Mouse (Mus musculus): ENCODE measurements at regions not wholly inside any gene's neighbourhood (a gene's known extent, or its start where the extent isn't known, plus 50 kb on each side); places are given as distances from the start of the nearest gene placed in this dataset.

- no peaks in the 10 kb centered on the region for H3K9me3 ChIP-seq (ENCODE audit: control insufficient read depth, insufficient read depth, low read depth, low read length)
- DNase-seq (ENCODE audit: low read depth, low spot score), result no peak
- TF ChIP-seq ZC3H11A (IDR thresholded peaks at IDR 0.05; ENCODE audit: borderline replicate concordance, low read depth, low read length), result no peak
- no peak for TF ChIP-seq HCFC1 (IDR thresholded peaks at IDR 0.05; ENCODE audit: borderline replicate concordance, insufficient read depth, low read length)
- no peak for TF ChIP-seq CHD2 (IDR thresholded peaks at IDR 0.05; ENCODE audit: low read depth, low read length)
- TF ChIP-seq MAFK (IDR thresholded peaks at IDR 0.05; ENCODE audit: insufficient read depth, low read depth, low read length), result no peak
- no peak for TF ChIP-seq ZNF384 (IDR thresholded peaks at IDR 0.05; ENCODE audit: low read depth, low read length)
- H3K4me1 ChIP-seq (ENCODE audit: control insufficient read depth in 2 of 2, insufficient read depth in 2 of 2, low read length in 2 of 2, poor library complexity in 1 of 2), result peaks cover 0 to 8% of the 10 kb centered on the region in 2 experiments; a peak in 1 of 4 replicates
- in situ Hi-C loops (cut with MboI; ENCODE audit: low sequenced_read_pairs in 2 of 2, unreplicated experiment in 2 of 2), result no loop called here
- no peaks in the 10 kb centered on the region for H3K36me3 ChIP-seq (ENCODE audit: control insufficient read depth, insufficient read depth, low read length, poor library complexity, severe bottlenecking)
- no peak overlapping the region for H3K27ac ChIP-seq (ENCODE audit: insufficient read depth, low read depth, low read length, poor library complexity, severe bottlenecking)
- H3K9ac ChIP-seq (ENCODE audit: insufficient read depth, low read depth, low read length, poor library complexity, severe bottlenecking), result no peak overlapping the region
- no peak overlapping the region for H3K4me3 ChIP-seq (ENCODE audit: insufficient read depth in 1 of 2, low read depth in 1 of 2, low read length in 2 of 2, poor library complexity in 1 of 2, severe bottlenecking in 1 of 2)
These were observed 189.9 kb upstream of the Irx3 start for GRCm38 (mm10) chr8:91991542-91992452.

GRCm38 (mm10) chr8:91990952-91991351 lies 189.1 kb upstream of the Irx3 start:
- no peak for TF ChIP-seq ZC3H11A (IDR thresholded peaks at IDR 0.05; ENCODE audit: borderline replicate concordance, low read depth, low read length)
- TF ChIP-seq ZNF384 (IDR thresholded peaks at IDR 0.05; ENCODE audit: low read depth, low read length), result no peak
- no peak for TF ChIP-seq CHD2 (IDR thresholded peaks at IDR 0.05; ENCODE audit: low read depth, low read length)
- no peak for TF ChIP-seq MAFK (IDR thresholded peaks at IDR 0.05; ENCODE audit: insufficient read depth, low read depth, low read length)
- no peak for TF ChIP-seq HCFC1 (IDR thresholded peaks at IDR 0.05; ENCODE audit: borderline replicate concordance, insufficient read depth, low read length)
- H3K4me1 ChIP-seq (ENCODE audit: control insufficient read depth in 2 of 2, insufficient read depth in 2 of 2, low read length in 2 of 2, poor library complexity in 1 of 2), result peaks cover 0 to 2% of the 10 kb centered on the region in 2 experiments; a peak in 1 of 4 replicates
- no peak overlapping the region for H3K27ac ChIP-seq (ENCODE audit: insufficient read depth, low read depth, low read length, poor library complexity, severe bottlenecking)
- no peak overlapping the region for H3K4me3 ChIP-seq (ENCODE audit: insufficient read depth in 1 of 2, low read depth in 1 of 2, low read length in 2 of 2, poor library complexity in 1 of 2, severe bottlenecking in 1 of 2)
- in situ Hi-C loops (cut with MboI; ENCODE audit: low sequenced_read_pairs in 2 of 2, unreplicated experiment in 2 of 2), result no loop called here
- no peak for DNase-seq (ENCODE audit: low read depth, low spot score)
- no peak overlapping the region for H3K9ac ChIP-seq (ENCODE audit: insufficient read depth, low read depth, low read length, poor library complexity, severe bottlenecking)
- H3K9me3 ChIP-seq (ENCODE audit: control insufficient read depth, insufficient read depth, low read depth, low read length), result no peaks in the 10 kb centered on the region
- H3K36me3 ChIP-seq (ENCODE audit: control insufficient read depth, insufficient read depth, low read length, poor library complexity, severe bottlenecking), result no peaks in the 10 kb centered on the region

- H3K4me3 ChIP-seq (ENCODE audit: insufficient read depth in 1 of 2, low read depth in 1 of 2, low read length in 2 of 2, poor library complexity in 1 of 2, severe bottlenecking in 1 of 2), result no peak overlapping the region
- in situ Hi-C loops (cut with MboI; ENCODE audit: low sequenced_read_pairs in 2 of 2, unreplicated experiment in 2 of 2), result no loop called here
These were observed 188.2 kb upstream of the Irx3 start for GRCm38 (mm10) chr8:91990048-91990447.

GRCm38 (mm10) chr8:91988866-91989633 lies 187.2 kb upstream of the Irx3 start:
- no peak for DNase-seq (ENCODE audit: low read depth, low spot score)
- Histone ChIP-seq H3K36me3 (ENCODE audit: control insufficient read depth, insufficient read depth, low read length, poor library complexity, severe bottlenecking) (no peaks in the 10 kb centered on the region), H3K27ac (ENCODE audit: insufficient read depth, low read depth, low read length, poor library complexity, severe bottlenecking) (no peak overlapping the region), H3K9ac (ENCODE audit: insufficient read depth, low read depth, low read length, poor library complexity, severe bottlenecking) (no peak overlapping the region), H3K4me1 (ENCODE audit: control insufficient read depth in 2 of 2, insufficient read depth in 2 of 2, low read length in 2 of 2, poor library complexity in 1 of 2) (peaks cover 0 to 2% of the 10 kb centered on the region in 2 experiments; a peak in 1 of 4 replicates), H3K4me3 (ENCODE audit: insufficient read depth in 1 of 2, low read depth in 1 of 2, low read length in 2 of 2, poor library complexity in 1 of 2, severe bottlenecking in 1 of 2) (no peak overlapping the region), H3K9me3 (ENCODE audit: control insufficient read depth, insufficient read depth, low read depth, low read length) (no peaks in the 10 kb centered on the region)
- no peak for TF ChIP-seq ZNF384 (IDR thresholded peaks at IDR 0.05; ENCODE audit: low read depth, low read length)
- no peak for TF ChIP-seq ZC3H11A (IDR thresholded peaks at IDR 0.05; ENCODE audit: borderline replicate concordance, low read depth, low read length)
- TF ChIP-seq CHD2 (IDR thresholded peaks at IDR 0.05; ENCODE audit: low read depth, low read length), result no peak
- TF ChIP-seq HCFC1 (IDR thresholded peaks at IDR 0.05; ENCODE audit: borderline replicate concordance, insufficient read depth, low read length), result no peak
- TF ChIP-seq MAFK (IDR thresholded peaks at IDR 0.05; ENCODE audit: insufficient read depth, low read depth, low read length), result no peak
- in situ Hi-C loops (cut with MboI; ENCODE audit: low sequenced_read_pairs in 2 of 2, unreplicated experiment in 2 of 2), result no loop called here

More at GRCm38 (mm10) chr8:91990048-91990447, 188.2 kb upstream of the Irx3 start:
- Histone ChIP-seq H3K36me3 (ENCODE audit: control insufficient read depth, insufficient read depth, low read length, poor library complexity, severe bottlenecking) (no peaks in the 10 kb centered on the region), H3K4me1 (ENCODE audit: control insufficient read depth in 2 of 2, insufficient read depth in 2 of 2, low read length in 2 of 2, poor library complexity in 1 of 2) (peaks cover 0 to 2% of the 10 kb centered on the region in 2 experiments; a peak in 1 of 4 replicates), H3K27ac (ENCODE audit: insufficient read depth, low read depth, low read length, poor library complexity, severe bottlenecking) (no peak overlapping the region), H3K9me3 (ENCODE audit: control insufficient read depth, insufficient read depth, low read depth, low read length) (no peaks in the 10 kb centered on the region), H3K9ac (ENCODE audit: insufficient read depth, low read depth, low read length, poor library complexity, severe bottlenecking) (no peak overlapping the region)
- no peak for TF ChIP-seq ZC3H11A (IDR thresholded peaks at IDR 0.05; ENCODE audit: borderline replicate concordance, low read depth, low read length)
- no peak for TF ChIP-seq HCFC1 (IDR thresholded peaks at IDR 0.05; ENCODE audit: borderline replicate concordance, insufficient read depth, low read length)
- no peak for TF ChIP-seq MAFK (IDR thresholded peaks at IDR 0.05; ENCODE audit: insufficient read depth, low read depth, low read length)
- TF ChIP-seq ZNF384 (IDR thresholded peaks at IDR 0.05; ENCODE audit: low read depth, low read length), result no peak
- TF ChIP-seq CHD2 (IDR thresholded peaks at IDR 0.05; ENCODE audit: low read depth, low read length), result no peak
- DNase-seq (ENCODE audit: low read depth, low spot score), result no peak
